Mouse (Mus musculus): ENCODE data around the gene Olfr1491. TPM values are rescaled to one million over a fixed set of nuclear protein-coding genes. Genes with fewer than 3 reads are reported as not detected.

Gene Olfr1491
- not detected for total RNA-seq (2021)

DNA sequence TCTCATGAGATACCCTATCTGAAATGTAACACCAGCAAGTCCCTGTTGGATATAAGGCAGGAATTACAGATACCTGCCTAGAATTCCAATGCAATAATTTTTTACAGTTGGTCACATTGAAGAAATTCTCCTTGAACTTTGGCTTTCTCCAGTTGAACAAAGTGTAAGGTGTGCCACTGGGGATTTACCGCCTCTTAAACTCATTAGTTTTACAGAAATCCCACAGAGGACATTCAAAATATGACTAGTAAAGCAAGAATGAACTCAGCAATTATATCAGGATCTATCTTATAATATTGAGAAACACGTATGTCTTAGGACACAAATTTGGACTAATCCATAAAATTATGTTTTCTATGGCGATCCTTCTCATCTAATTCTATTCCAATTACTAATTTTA is at the start of gene Olfr1491:
Olfr1491 (plus strand) TSS at position 301 of the 400 bp plus-strand sequence.
- intact Hi-C loops (cut with DNase I), result no loop called here
- DNase-seq (ENCODE audit: low spot score in 2 of 2), result no peak

DNA sequence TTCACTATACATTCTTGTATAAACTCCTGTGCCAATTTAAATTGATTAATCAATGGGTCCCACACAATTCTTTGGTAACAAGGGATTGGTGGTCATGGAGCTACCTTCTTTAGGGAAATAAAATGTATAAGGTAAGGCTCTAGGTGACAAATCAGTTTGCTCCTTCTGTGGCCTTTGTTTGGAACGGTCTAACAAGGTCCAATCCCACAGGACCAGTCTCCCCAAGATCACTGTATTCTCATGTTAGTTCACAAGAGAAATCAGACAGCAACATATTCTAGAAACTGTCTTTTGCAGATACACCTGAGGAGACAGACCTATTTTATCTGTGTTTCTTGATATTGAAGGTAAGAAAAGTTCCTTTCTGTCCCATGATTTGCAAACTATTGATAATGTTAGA is 46.3 kb upstream of the Olfr1491 start, which contains the start of gene Olfr1490:
Olfr1490 (plus strand) TSS at position 301 of the 400 bp plus-strand sequence.
- no peak for DNase-seq (ENCODE audit: low spot score in 2 of 2)
- intact Hi-C loops (cut with DNase I), result no loop called here

- no peak for DNase-seq (ENCODE audit: low spot score in 2 of 2)
- intact Hi-C loops (cut with DNase I), result no loop called here
Measured at GRCm38 (mm10) chr19:13722978-13723377, 25.9 kb downstream of the Olfr1491 start, which contains the start of gene Olfr1493-ps1. Gene Olfr1493-ps1 (plus strand): TSS chr19:13723278.

DNA sequence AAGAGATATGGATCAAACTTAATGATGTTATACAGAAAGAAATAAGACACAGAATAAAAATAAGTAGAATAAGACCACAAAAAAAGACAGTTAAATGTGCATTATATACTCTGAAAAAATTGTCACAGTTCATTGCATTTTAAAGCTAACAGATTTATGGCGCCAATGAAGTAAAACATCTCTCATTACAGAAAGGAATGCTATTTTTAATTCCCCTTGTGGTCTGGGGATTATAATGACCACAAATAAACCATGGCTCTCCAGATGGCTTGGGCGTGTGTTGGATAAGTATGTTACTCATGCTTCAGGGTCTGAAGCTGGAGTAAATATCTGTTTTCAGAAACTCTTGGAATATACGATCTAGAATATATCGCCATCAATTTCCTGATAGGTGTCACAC is 42.4 kb downstream of the Olfr1491 start, which contains the start of gene Olfr1494:
Olfr1494 (plus strand) TSS at position 301 of the 400 bp plus-strand sequence.
- intact Hi-C loops (cut with DNase I), result no loop called here
- DNase-seq (ENCODE audit: low spot score in 2 of 2), result no peak

GRCm38 (mm10) chr19:13749366-13749765 is 52.3 kb downstream of the Olfr1491 start:
- no peak for DNase-seq (ENCODE audit: low spot score in 2 of 2)
- intact Hi-C loops (cut with DNase I), result no loop called here

Other genes starting within 250 kb of the Olfr1491 start
- gene Olfr1472, start 241.2 kb upstream of the Olfr1491 start, total RNA-seq (2021), result not detected
- gene Olfr1474, start 227.7 kb upstream of the Olfr1491 start, total RNA-seq (2021), result not detected
- gene Olfr1475, start 217.1 kb upstream of the Olfr1491 start, total RNA-seq (2021), result not detected
- gene Olfr1477, start 196.7 kb upstream of the Olfr1491 start, total RNA-seq (2021), result not detected
- not detected for gene Olfr1480, start 169.4 kb upstream of the Olfr1491 start, total RNA-seq (2021)
- gene Olfr1484, start 113.8 kb upstream of the Olfr1491 start, total RNA-seq (2021), result not detected
- gene Olfr1487, start 79.9 kb upstream of the Olfr1491 start, total RNA-seq (2021), result not detected
- not detected for gene Olfr1489, start 65.6 kb upstream of the Olfr1491 start, total RNA-seq (2021)
- not detected for gene Olfr1490, start 46.2 kb upstream of the Olfr1491 start, total RNA-seq (2021)
- not detected for gene Olfr1493-ps1, start 26.0 kb downstream of the Olfr1491 start, total RNA-seq (2021)
- not detected for gene Olfr1494, start 42.5 kb downstream of the Olfr1491 start, total RNA-seq (2021)
- gene Olfr1495, start 67.3 kb downstream of the Olfr1491 start, total RNA-seq (2021), result not detected
- not detected for gene Olfr1496, start 80.6 kb downstream of the Olfr1491 start, total RNA-seq (2021)
- gene Olfr1497, start 100.9 kb downstream of the Olfr1491 start, total RNA-seq (2021), result not detected
- not detected for gene Olfr1499, start 122.2 kb downstream of the Olfr1491 start, total RNA-seq (2021)
- not detected for gene Olfr1500, start 133.2 kb downstream of the Olfr1491 start, total RNA-seq (2021)
- gene Olfr1501, start 153.4 kb downstream of the Olfr1491 start, total RNA-seq (2021), result not detected
- not detected for gene Olfr1502, start 164.5 kb downstream of the Olfr1491 start, total RNA-seq (2021)
- gene Olfr1504, start 200.7 kb downstream of the Olfr1491 start, total RNA-seq (2021), result not detected
- gene Olfr1505, start 216.3 kb downstream of the Olfr1491 start, total RNA-seq (2021), result not detected